Mouse (Mus musculus) limb, embryonic 14.5 days (tissue): ENCODE measurements around the gene Cacna1f. TPM values are rescaled to one million over a fixed set of nuclear protein-coding genes. Genes with fewer than 3 reads are reported as not detected.
A peak's percentile ranks its signal among the peaks of the same experiment; 100 is the strongest.

Source experiments
- ATAC-seq: fragments of 200-750 bp; cut with Nextera tagmentation; 2 replicates; pipeline ENCODE4 v1.8.0; 2017; ENCODE audit warnings: low read depth, moderate number of reproducible peaks, moderate TSS enrichment; ENCODE audit not compliant: low FRiP score
- DNase-seq: peaks from one replicate; pipeline ENCODE4 v3.0.0-alpha.2; 2015; ENCODE audit warnings: low spot score
- H3K27ac ChIP-seq: fragments of 300-500 bp; sonication (generic); replicated peaks from 2 replicates; pipeline ENCODE4 v1.5.1; 2014; ENCODE audit warnings: low read depth, mild to moderate bottlenecking, low read length, moderate library complexity, mixed read lengths
- H3K27me3 ChIP-seq: fragments of 300-500 bp; sonication (generic); 2 replicates; pipeline ENCODE4 v1.6.1; 2014; ENCODE audit warnings: low read length, mixed read lengths; ENCODE audit not compliant: control insufficient read depth, insufficient read depth
- H3K36me3 ChIP-seq: fragments of 300-500 bp; sonication (generic); 2 replicates; pipeline ENCODE4 v1.6.1; 2014; ENCODE audit warnings: mild to moderate bottlenecking, low read length, moderate library complexity, mixed read lengths; ENCODE audit not compliant: control insufficient read depth, insufficient read depth
- H3K4me1 ChIP-seq: fragments of 300-500 bp; sonication (generic); 2 replicates; pipeline ENCODE4 v1.6.1; 2014; ENCODE audit warnings: antibody characterized with exemption, low read length, mixed read lengths; ENCODE audit not compliant: control insufficient read depth, insufficient read depth
- H3K4me2 ChIP-seq: fragments of 300-500 bp; sonication (generic); replicated peaks from 2 replicates; pipeline ENCODE4 v1.6.1; 2014; ENCODE audit warnings: low read depth, mild to moderate bottlenecking, low read length, moderate library complexity; ENCODE audit not compliant: severe bottlenecking
- H3K4me3 ChIP-seq: fragments of 300-500 bp; sonication (generic); replicated peaks from 2 replicates; pipeline ENCODE4 v1.5.1; 2014; ENCODE audit warnings: low read length
- H3K9ac ChIP-seq: fragments of 300-500 bp; sonication (generic); 2 replicates; pipeline ENCODE4 v1.6.1; 2014; ENCODE audit warnings: mild to moderate bottlenecking, low read depth, low read length, moderate library complexity; ENCODE audit not compliant: severe bottlenecking
- H3K9me3 ChIP-seq: fragments of 300-500 bp; sonication (generic); 2 replicates; pipeline ENCODE4 v1.6.1; 2016; ENCODE audit warnings: low read length; ENCODE audit not compliant: control insufficient read depth
- POLR2A ChIP-seq: fragments of 200-500 bp; IDR thresholded peaks from 2 replicates; pipeline ENCODE4 v1.8.0; 2012; ENCODE audit warnings: inconsistent platforms, mild to moderate bottlenecking, moderate library complexity, borderline replicate concordance; ENCODE audit not compliant: insufficient read depth, insufficient read length; ENCODE audit errors: extremely low read depth
- WGBS: fragments of 180-500 bp; shearing (Covaris S2); extraction: QIAGEN DNeasy Blood & Tissue Kit; methylation state at CpG from one replicate; pipeline ENCODE4 v1.1.7; 2014; 5-methylcytosine and 5-hydroxymethylcytosine counted together
- polyA plus RNA-seq, 2 experiments: library from polyadenylated mRNA; depleted of rRNA in 1 of 2; stranded (reverse) in 1 of 2; unstranded in 1 of 2; fragments of >200 nt; fragmentation: Nextera tagmentation in 1 of 2; extraction: Ambion mirVana in 1 of 2; gene quantifications; 2 replicates each; pipeline versions ENCODE4 v1.2.1 to v1.2.3; 2012 to 2014

Gene Cacna1f
- polyA plus RNA-seq, 2 experiments = 0.04 TPM

GRCm38 (mm10) chrX:7571565-7572136 is 35.2 kb upstream of the Cacna1f start:
- 89% methylated on average over 9 of the region's 9 CpGs for WGBS
- no peak overlapping the region for H3K4me2 ChIP-seq
- 0 out of 2 replicates have a peak, but pooled peaks cover 2% of the 10 kb centered on the region for H3K4me1 ChIP-seq
- no peaks in the 10 kb centered on the region for H3K27me3 ChIP-seq
- ATAC-seq (no peak), DNase-seq (no peak)
- H3K9me3 ChIP-seq = no peaks in the 10 kb centered on the region
- no peak overlapping the region for H3K27ac ChIP-seq
- H3K36me3 ChIP-seq = no peaks in the 10 kb centered on the region
- no peak for TF ChIP-seq POLR2A
- no peak overlapping the region for H3K4me3 ChIP-seq
- H3K9ac ChIP-seq = no peak overlapping the region

- no peak for ATAC-seq
- Histone ChIP-seq H3K9me3 (no peaks in the 10 kb centered on the region), H3K27ac (no peak overlapping the region), H3K4me3 (no peak overlapping the region), H3K27me3 (no peaks in the 10 kb centered on the region), H3K36me3 (no peaks in the 10 kb centered on the region), H3K4me1 (0 out of 2 replicates have a peak, but pooled peaks cover 2% of the 10 kb centered on the region), H3K4me2 (peak overlapping the region; percentile 55; the same call in 1 of the 2 replicates), H3K9ac (no peak overlapping the region)
- TF ChIP-seq POLR2A = no peak
- DNase-seq = no peak
- 90% methylated on average over 10 of the region's 10 CpGs for WGBS
Measured at GRCm38 (mm10) chrX:7572466-7572865, 34.4 kb upstream of the Cacna1f start.

- peak within 1 kb of the TSS; percentile 73 for H3K9ac ChIP-seq
- peak within 1 kb of the TSS; percentile 55 for H3K4me2 ChIP-seq
- H3K4me1 ChIP-seq = 0 out of 2 replicates have a peak, but pooled peaks cover 2% of the 10 kb centered on the region
- TF ChIP-seq POLR2A = no peak
- H3K9me3 ChIP-seq = no peaks in the 10 kb centered on the region
- 27% methylated on average over 39 of the region's 72 CpGs for WGBS
- H3K27ac ChIP-seq = peak within 1 kb of the TSS; percentile 74
- H3K4me3 ChIP-seq = peak within 1 kb of the TSS; percentile 59
- H3K36me3 ChIP-seq = no peaks in the 10 kb centered on the region
- ATAC-seq (peak; percentile 64), DNase-seq (no peak)
- no peaks in the 10 kb centered on the region for H3K27me3 ChIP-seq
Measured at GRCm38 (mm10) chrX:7573176-7574086, 33.5 kb upstream of the Cacna1f start, which contains the start of gene Foxp3. TSS of gene Foxp3 (plus strand) at chrX:7573644.

- ATAC-seq = peak; percentile 99
- Histone ChIP-seq H3K27ac (peak within 1 kb of the TSS; percentile 74), H3K9me3 (no peaks in the 10 kb centered on the region), H3K4me2 (peak within 1 kb of the TSS; percentile 55), H3K4me3 (peak within 1 kb of the TSS; percentile 59), H3K4me1 (0 out of 2 replicates have a peak, but pooled peaks cover 2% of the 10 kb centered on the region), H3K9ac (peak within 1 kb of the TSS; percentile 73), H3K36me3 (no peaks in the 10 kb centered on the region), H3K27me3 (no peaks in the 10 kb centered on the region)
- DNase-seq = peak; percentile 96
- 22% methylated on average over 29 of the region's 65 CpGs for WGBS
- 0 out of 2 replicates have a peak, but pooled peaks have one; percentile 23 for TF ChIP-seq POLR2A
Measured at GRCm38 (mm10) chrX:7574087-7574884, 32.6 kb upstream of the Cacna1f start, which contains the start of gene Ppp1r3f. TSS of gene Ppp1r3f (minus strand) at chrX:7574283.
